Mouse (Mus musculus) brain, embryonic 18.5 days (tissue): ENCODE measurements around the gene Ccr10.

Source experiments
- DNase-seq: peaks from one replicate; pipeline ENCODE4 v3.0.0-alpha.2; 2012; ENCODE audit warnings: low read depth, low spot score

Ccr10 gene

DNA sequence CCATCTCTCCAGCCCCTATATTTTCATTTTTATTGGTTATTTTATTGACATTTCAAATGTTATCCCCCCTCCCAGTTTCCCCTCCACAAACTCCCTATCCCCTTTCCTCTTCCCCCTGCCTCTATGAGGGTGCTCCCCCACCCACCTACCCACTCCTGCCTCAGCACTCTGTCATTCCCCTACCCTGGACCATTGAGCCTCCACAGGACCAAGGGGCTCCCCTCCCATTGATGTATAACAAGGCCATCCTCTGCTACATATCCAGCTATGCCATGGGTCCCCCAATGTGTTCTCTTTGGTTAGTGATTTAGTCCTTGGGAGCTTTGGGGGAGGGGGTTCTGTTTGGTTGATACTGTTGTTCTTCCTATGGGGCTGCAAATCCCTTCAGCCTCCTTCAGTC, 20.6 kb downstream of the Ccr10 start:
- DNase-seq, result no peak

DNA sequence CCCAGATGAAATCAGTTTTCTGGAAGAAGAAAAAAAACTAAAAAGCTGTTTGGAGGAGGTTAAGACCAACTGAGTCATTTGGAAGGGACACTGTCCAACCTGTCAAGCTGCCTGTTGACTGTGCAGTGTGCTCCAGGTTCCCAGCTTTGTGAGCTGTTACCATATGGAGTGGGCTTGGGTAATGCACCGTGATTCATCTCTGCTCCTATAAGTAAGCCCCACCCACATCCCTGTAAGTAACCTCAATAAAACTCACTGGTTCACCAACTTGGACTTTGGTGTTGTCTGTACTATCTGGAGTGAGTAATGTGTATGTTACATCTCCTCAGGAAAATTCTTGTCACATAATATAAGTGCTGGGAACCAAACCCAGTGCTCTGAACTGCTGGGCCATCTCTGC, 22.4 kb downstream of the Ccr10 start:
- no peak for DNase-seq

DNA sequence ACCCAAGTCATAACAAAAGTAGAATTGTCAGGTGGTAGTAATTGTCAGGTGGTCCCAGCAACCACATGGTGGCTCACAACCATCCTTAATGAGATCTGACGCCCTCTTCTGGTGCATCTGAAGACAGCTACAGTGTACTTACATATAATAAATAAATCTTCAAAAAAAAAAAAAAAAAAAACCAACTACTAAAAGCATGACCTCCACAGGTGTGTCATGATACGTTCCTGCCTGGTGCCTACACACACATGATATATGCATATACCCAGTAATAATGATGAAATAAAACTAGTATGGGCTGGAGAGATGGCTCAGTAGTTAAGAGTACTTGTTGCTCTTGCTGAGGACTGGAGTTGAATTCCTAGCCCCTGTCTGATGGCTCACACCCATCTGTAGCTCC, 24.2 kb downstream of the Ccr10 start:
- DNase-seq, result no peak

DNA sequence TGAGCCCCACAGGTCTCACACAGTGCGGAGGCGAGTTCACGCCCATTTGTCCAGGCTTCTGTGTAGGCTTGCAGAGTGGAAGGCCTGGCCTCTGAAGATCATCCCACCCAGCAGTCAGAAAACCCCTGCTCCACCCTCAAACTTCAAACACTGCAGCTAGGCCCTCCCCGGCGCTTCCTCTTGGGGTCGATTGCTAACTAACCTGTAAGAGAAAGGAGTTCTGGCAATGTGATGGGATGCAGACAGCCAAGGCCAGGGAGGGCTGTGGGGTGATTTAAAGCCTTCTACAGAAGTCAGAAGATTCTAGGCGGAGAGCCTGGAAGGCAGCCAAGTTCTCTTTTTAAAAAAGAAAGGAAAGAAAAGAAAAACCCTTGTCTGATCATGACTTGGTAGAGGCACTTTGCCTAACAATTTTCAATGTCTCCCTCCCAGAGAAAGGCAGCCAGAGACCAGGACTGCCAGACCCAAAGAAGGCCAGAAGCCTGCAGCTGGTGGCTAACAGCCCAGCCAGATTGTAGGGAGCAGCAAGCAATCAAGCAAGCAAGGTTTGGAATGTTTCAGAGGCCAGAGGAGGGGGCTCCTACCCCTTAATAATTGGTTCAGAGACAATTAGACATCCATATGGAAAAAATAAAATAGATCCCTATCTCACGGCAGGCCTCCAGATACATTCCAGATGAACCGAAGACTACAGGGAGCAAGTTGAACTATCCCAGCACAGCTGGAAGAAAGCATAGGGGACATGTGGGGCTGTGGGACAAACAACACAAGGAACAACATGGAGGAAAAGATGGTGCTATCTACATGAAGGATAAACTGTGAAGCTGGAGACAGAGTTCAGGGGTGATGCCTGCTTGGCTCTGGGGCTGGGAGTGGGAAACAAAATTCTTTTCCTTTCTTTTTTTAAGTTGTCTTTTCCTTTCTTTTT, 25.8 kb downstream of the Ccr10 start:
- DNase-seq, result no peak

GRCm38 (mm10) chr11:101148751-101149150, 26.5 kb downstream of the Ccr10 start:
- DNase-seq, result no peak

DNA sequence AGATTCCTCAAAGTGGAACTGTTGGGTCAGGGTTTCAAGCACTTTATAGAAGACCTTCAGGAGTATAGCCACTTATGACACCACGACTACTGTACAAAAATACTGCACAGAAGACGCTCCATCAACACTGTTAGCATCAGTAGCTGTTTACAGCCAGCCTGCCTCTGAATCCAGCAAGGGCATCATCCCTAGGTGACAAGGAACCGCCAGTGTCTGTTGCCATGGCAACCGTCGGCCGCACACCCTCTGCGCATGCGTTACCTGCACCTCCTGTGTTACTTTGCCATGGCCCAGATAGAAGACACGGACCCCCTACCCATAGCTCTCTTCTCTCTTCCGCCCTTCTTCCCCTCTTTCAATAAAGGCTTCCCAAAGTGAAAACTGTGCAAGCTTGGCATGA, 28.9 kb downstream of the Ccr10 start:
- DNase-seq, result no peak

- DNase-seq, result no peak
Measured at GRCm38 (mm10) chr11:101143338-101144225, 31.7 kb downstream of the Ccr10 start.

GRCm38 (mm10) chr11:101142215-101142967, 32.9 kb downstream of the Ccr10 start:
- DNase-seq, result no peak

GRCm38 (mm10) chr11:101141088-101141487, 34.2 kb downstream of the Ccr10 start:
- DNase-seq, result no peak

DNA sequence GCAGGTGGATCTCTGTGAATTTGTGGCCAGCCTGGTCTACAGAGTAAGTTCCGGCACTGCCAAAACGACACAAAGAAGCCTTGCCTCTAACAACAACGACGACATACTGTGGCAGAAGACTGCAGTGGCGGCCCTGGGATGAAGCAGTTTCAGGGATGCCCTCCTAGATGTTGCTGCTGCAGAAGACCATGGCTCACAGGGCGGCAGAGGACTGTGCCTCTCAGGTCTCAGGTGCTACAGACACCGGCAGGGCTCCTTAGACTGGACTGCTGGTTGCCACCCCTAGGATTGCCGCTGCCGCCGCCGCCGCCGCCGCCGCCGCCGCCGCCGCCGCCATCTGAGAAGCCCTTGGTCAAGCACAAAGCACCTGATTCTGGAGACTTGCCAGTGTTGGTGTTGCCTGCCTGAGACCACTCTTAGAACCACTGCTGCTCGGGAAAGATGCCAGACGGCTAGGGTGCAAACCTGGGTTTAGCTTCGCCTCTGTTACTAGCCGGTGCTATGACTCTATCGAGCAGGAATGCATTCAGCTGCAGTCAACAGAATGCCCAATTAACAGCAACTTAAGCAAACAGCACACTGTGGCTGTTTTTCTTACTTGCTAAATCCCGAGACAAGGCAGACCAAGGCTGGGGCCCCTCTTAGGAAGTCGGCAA, 35.0 kb downstream of the Ccr10 start:
- no peak for DNase-seq

GRCm38 (mm10) chr11:101138536-101139181, 36.6 kb downstream of the Ccr10 start:
- DNase-seq, result no peak

GRCm38 (mm10) chr11:101137000-101137399, 38.2 kb downstream of the Ccr10 start:
- no peak for DNase-seq

DNA sequence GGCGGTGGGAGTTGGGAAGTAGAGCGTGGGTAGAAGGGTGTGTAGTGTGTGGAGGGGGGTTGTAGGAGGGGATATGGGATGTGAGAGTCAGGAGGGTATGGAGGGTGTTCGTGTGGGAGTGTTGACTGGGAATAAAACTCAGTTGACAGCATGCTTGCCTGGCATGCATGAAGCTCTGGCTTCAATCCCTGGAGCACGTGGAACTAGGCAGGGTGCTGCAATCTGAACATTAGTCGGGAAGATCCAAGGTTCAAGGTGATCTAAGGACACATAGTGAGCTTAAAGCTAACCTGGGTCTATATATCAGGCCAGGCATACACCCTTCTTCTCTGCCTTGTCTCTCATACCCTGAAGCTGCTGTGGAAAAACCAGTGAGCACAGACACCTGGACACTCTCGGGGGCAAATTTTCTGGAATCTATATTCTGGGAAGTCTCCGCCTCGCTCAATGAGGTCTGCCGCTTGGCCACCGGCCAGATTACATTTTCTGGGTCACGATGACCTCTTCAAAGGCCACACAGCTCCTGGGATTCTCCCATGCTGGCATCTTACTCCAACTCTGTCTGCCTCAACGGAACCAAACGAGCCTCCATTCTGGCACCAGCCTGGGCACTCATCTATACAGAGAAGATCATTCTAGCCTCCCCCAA, 40.9 kb downstream of the Ccr10 start:
- DNase-seq, result no peak

GRCm38 (mm10) chr11:101133037-101133436, 42.2 kb downstream of the Ccr10 start:
- no peak for DNase-seq

DNA sequence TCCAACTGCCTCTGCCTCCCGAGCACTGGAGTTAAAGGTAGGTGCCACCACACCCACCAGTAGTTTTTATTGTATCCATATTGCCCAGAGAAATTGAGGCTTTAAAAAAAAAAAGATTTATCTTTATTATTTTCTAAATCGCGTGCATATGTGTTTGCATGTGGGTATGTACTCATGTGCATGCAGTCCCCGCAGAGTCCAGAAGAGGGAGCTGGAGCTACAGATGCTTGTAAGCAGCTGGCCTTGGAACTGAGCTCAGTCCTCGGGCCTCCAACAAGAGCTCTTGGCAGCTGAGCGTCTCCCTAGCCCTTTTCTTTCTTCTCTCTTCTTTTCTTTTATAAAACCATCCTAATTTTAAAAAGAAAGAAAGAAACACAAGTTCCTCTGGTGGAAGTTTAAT, 43.5 kb downstream of the Ccr10 start:
- no peak for DNase-seq

DNA sequence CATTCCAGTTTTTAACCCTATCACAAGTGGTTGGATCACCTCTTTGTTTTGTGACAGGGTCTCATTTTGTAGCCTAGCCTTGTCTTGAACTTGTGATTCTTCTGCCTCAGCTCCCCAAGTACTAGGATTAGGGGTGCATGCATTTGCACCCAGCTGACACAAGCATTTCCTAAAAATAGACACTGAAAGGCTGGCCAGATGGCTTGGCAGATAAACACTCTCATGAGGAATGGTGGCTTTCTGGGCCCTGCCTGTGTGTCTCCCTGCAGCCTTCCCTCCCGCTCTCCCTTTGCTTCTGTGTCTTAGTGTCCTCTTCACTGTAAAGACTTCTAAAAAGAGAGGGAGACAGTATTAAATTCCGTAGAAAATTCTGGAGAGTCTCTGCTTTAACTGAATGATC, 44.1 kb downstream of the Ccr10 start:
- no peak for DNase-seq

DNA sequence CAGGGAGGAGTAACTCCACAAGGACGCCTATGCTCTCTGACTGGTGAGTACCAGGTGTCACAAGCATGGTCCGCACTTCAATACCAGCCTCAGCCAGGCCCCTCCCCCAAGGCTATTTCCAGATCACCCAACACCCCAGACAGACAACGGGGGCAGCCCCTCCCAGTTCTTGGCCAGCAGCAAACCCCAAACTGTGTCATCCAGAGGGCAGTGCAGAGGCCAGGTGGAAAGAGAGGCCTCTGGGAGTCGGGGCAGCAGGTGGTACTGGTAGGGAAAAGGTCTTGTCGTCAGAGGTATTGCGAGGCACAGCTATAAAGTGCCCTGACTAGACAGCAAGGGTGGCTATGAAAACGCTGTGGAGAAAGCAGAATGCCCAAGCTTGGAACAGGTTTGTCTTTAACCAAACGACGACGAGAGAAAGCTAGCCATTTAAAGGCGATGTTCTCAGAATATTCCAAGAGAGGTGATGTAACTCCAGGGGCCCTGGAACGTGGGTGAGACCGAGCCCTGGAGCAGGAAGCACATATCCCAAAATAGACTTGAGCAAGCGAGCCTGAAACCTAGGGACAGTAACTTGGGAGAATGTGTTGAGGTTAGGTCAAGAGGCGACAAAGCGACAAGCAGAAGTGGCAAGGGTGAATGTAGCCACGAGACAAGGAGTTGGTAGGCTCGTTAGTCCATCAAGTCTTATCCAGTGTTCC, 45.0 kb downstream of the Ccr10 start:
- no peak for DNase-seq

GRCm38 (mm10) chr11:101128996-101129577, 46.2 kb downstream of the Ccr10 start:
- DNase-seq, result no peak

DNA sequence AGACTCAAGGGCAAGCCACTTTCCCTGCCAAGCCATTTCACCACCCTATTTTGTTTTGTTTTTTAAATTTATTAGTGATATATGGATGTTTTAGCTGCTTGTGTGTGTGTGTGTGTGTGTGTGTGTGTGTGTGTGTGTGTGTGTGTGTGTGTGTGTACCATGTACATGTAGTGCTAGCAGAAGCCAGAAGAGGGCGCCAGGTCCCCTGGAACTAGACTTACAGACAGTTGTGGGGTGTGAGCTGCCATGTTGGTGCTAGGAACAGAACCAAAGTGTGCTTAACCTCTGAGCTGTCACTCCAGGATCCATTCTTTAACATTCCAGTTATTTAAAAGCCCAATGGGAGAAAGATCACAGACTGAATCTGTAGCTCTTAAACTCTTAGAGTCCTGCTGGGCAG, 48.2 kb downstream of the Ccr10 start:
- no peak for DNase-seq
